35 mouse cellular contexts compared by ENCODE assay signal in the genomic region with DNA sequence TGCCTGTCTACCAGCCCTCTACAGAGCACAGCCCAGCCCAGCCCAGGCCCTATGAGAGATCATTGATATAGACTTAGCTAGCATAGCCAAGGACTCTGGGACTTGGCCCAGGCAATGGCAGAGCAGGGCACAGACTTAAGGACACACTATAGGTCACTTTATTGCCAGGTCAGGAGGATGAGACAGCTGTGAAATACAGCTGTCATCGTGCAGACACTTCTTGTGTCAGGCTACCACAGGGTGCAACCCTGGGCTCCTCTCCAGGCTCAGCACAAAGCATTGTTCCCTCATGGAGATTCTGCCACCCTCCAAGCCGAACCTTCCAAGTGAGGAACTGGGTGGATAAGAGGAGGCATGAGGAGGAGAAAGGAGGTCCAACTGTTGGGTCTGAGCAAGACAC. TPM values are rescaled to one million over a fixed set of nuclear protein-coding genes. Genes with fewer than 3 reads are reported as not detected.
"Had no signal": no experiment of that assay in that cellular context is flagged by ENCODE, and none has a peak within 500 bp of the region (broad histone marks: within the 10 kb centered on the region; RNA-seq: fewer than 3 reads in every experiment).

No protein-coding gene starts in this region.

- H3K27ac ChIP-seq: heart, embryonic 10.5 days; heart, embryonic 13.5 days; hindbrain, embryonic 10.5 days; hindbrain, embryonic 12.5 days; hindbrain, embryonic 13.5 days; hindbrain, embryonic 14.5 days; hindbrain, embryonic 15.5 days; intestine, embryonic 15.5 days; kidney, embryonic 15.5 days; kidney, postnatal 0 days; layer of hippocampus, adult 2 months; left cerebral cortex, adult 2 months had no signal

- H3K4me1 ChIP-seq: heart, embryonic 12.5 days; heart, embryonic 13.5 days; hindbrain, embryonic 15.5 days; intestine, embryonic 15.5 days had no signal

- DNase-seq: heart, postnatal 10 days; heart, postnatal 14 days; heart, postnatal 4 days; kidney, adult 11 months; kidney, adult 18-20 months; kidney, adult 2 months; kidney, adult 8-10 months; kidney, adult 9 months; kidney, postnatal 10 days; kidney, postnatal 14 days; kidney, postnatal 25 days; kidney, postnatal 36 days; kidney, postnatal 4 days; layer of hippocampus, adult 9-11 months; layer of hippocampus, postnatal 36 days had no signal

- H3K9me3 ChIP-seq: heart, embryonic 10.5 days; heart, embryonic 12.5 days; heart, embryonic 13.5 days; hindbrain, embryonic 10.5 days; hindbrain, embryonic 12.5 days; hindbrain, embryonic 13.5 days; hindbrain, embryonic 15.5 days; intestine, embryonic 15.5 days; kidney, embryonic 15.5 days had no signal

- H3K36me3 ChIP-seq: heart, embryonic 10.5 days; heart, embryonic 12.5 days; heart, embryonic 13.5 days; hindbrain, embryonic 10.5 days; hindbrain, embryonic 12.5 days; hindbrain, embryonic 13.5 days; hindbrain, embryonic 15.5 days; intestine, embryonic 15.5 days; kidney, embryonic 15.5 days had no signal

- H3K9ac ChIP-seq: heart, embryonic 12.5 days; heart, embryonic 13.5 days; hindbrain, embryonic 12.5 days; hindbrain, embryonic 13.5 days; hindbrain, embryonic 14.5 days; hindbrain, embryonic 15.5 days; intestine, embryonic 15.5 days; kidney, embryonic 15.5 days had no signal

- H3K27me3 ChIP-seq: hindbrain, embryonic 12.5 days; hindbrain, embryonic 13.5 days; hindbrain, embryonic 15.5 days; intestine, embryonic 15.5 days had no signal

- ATAC-seq: hindbrain, embryonic 16.5 days; inflammation-experienced regulatory T-cells, adult 6 months; intestine, embryonic 15.5 days; intestine, embryonic 16.5 days; intestine, postnatal 0 days had no signal

- H3K4me3 ChIP-seq: heart, embryonic 10.5 days; heart, embryonic 12.5 days; heart, embryonic 13.5 days; hindbrain, embryonic 10.5 days; hindbrain, embryonic 12.5 days; hindbrain, embryonic 13.5 days; hindbrain, embryonic 15.5 days; intestine, embryonic 15.5 days; kidney, embryonic 15.5 days; layer of hippocampus, adult 2 months; left cerebral cortex, adult 2 months had no signal

- H3K4me2 ChIP-seq: heart, embryonic 11.5 days; heart, embryonic 12.5 days; heart, embryonic 13.5 days; hindbrain, embryonic 12.5 days; hindbrain, embryonic 13.5 days; hindbrain, embryonic 14.5 days; hindbrain, embryonic 15.5 days; intestine, embryonic 15.5 days; kidney, embryonic 15.5 days had no signal

RNA-seq across cellular contexts. Expression of a gene that starts 32.7 kb away (rescaled TPM):
- total RNA-seq: heart, postnatal 25 days; hematopoietic stem cell, adult 5-6 weeks had no signal
- polyA plus RNA-seq: intestine, postnatal 0 days had no signal
